Mouse (Mus musculus) embryonic facial prominence, embryonic 13.5 days (tissue): Measurements from ENCODE around the gene 2810408A11Rik. TPM values are rescaled to one million over a fixed set of nuclear protein-coding genes. Genes with fewer than 3 reads are reported as not detected.
A peak's percentile ranks its signal among the peaks of the same experiment; 100 is the strongest.

Experiments used
- ATAC-seq: fragments of 200-750 bp; cut with Nextera tagmentation; 2 replicates; pipeline ENCODE4 v1.8.0; 2017; ENCODE audit warnings: low read depth; ENCODE audit not compliant: insufficient number of reproducible peaks, insufficient read depth, low FRiP score, low TSS enrichment
- H3K27ac ChIP-seq: fragments of 300-500 bp; sonication (generic); 2 replicates; pipeline ENCODE4 v1.5.1; 2015; ENCODE audit warnings: moderate library complexity, mild to moderate bottlenecking, inconsistent platforms
- H3K27me3 ChIP-seq: fragments of 300-500 bp; sonication (generic); 2 replicates; pipeline ENCODE4 v1.6.1; 2015; ENCODE audit warnings: mild to moderate bottlenecking, inconsistent platforms
- H3K36me3 ChIP-seq: fragments of 300-500 bp; sonication (generic); 2 replicates; pipeline ENCODE4 v1.6.1; 2015; ENCODE audit warnings: mild to moderate bottlenecking, inconsistent platforms
- H3K4me1 ChIP-seq: fragments of 300-500 bp; sonication (generic); 2 replicates; pipeline ENCODE4 v1.6.1; 2015; ENCODE audit warnings: inconsistent platforms
- H3K4me2 ChIP-seq: fragments of 300-500 bp; sonication (generic); 2 replicates; pipeline ENCODE4 v1.6.1; 2015; ENCODE audit warnings: moderate library complexity, mild to moderate bottlenecking, inconsistent platforms
- H3K4me3 ChIP-seq: fragments of 300-500 bp; sonication (generic); 2 replicates; pipeline ENCODE4 v1.5.1; 2015; ENCODE audit warnings: mild to moderate bottlenecking, inconsistent platforms
- H3K9ac ChIP-seq: fragments of 300-500 bp; sonication (generic); 2 replicates; pipeline ENCODE4 v1.6.1; 2015; ENCODE audit warnings: mild to moderate bottlenecking, inconsistent platforms
- H3K9me3 ChIP-seq: fragments of 300-500 bp; sonication (generic); 2 replicates; pipeline ENCODE4 v1.6.1; 2016; ENCODE audit warnings: inconsistent platforms
- WGBS: fragments of 180-500 bp; shearing (Covaris S2); methylation state at CpG from one replicate; pipeline ENCODE4 v1.1.7; 2015; ENCODE audit warnings: mixed read lengths; 5-methylcytosine and 5-hydroxymethylcytosine counted together
- polyA plus RNA-seq: library from polyadenylated mRNA; unstranded; fragments of >200 nt; fragmentation: Nextera tagmentation; extraction: Ambion mirVana; gene quantifications from 2 replicates; pipeline ENCODE4 v1.2.1, GENCODE M21; 2015

The 2810408A11Rik gene
- polyA plus RNA-seq, 1 experiment from 2014 or later: 15.6 TPM

- Histone ChIP-seq H3K9me3 (no peaks in the 10 kb centered on the region), H3K4me2 (no peak overlapping the region), H3K27me3 (no peaks in the 10 kb centered on the region), H3K36me3 (no peaks in the 10 kb centered on the region), H3K9ac (no peak overlapping the region), H3K27ac (no peak overlapping the region), H3K4me1 (peaks cover 18% of the 10 kb centered on the region), H3K4me3 (no peak overlapping the region)
- 76% methylated on average over 8 of the region's 8 CpGs for WGBS
- no peak for ATAC-seq
Observed at GRCm38 (mm10) chr11:69884663-69885062, 16.1 kb downstream of the 2810408A11Rik start.

GRCm38 (mm10) chr11:69884240-69884639, 16.5 kb downstream of the 2810408A11Rik start:
- Histone ChIP-seq H3K4me2 (no peak overlapping the region), H3K4me1 (peaks cover 23% of the 10 kb centered on the region), H3K27ac (no peak overlapping the region), H3K36me3 (no peaks in the 10 kb centered on the region), H3K9ac (no peak overlapping the region), H3K4me3 (no peak overlapping the region), H3K9me3 (no peaks in the 10 kb centered on the region), H3K27me3 (no peaks in the 10 kb centered on the region)
- no peak for ATAC-seq
- 86% methylated on average over 9 of the region's 9 CpGs for WGBS

- Histone ChIP-seq H3K4me2 (no peak overlapping the region), H3K36me3 (no peaks in the 10 kb centered on the region), H3K9ac (no peak overlapping the region), H3K4me3 (no peak overlapping the region), H3K27me3 (no peaks in the 10 kb centered on the region), H3K9me3 (no peaks in the 10 kb centered on the region), H3K4me1 (peaks cover 29% of the 10 kb centered on the region), H3K27ac (no peak overlapping the region)
- no peak for ATAC-seq
- 82% methylated on average over 8 of the region's 8 CpGs for WGBS
Observed at GRCm38 (mm10) chr11:69883527-69884151, 17.1 kb downstream of the 2810408A11Rik start.

- Histone ChIP-seq H3K27ac (no peak overlapping the region), H3K9ac (no peak overlapping the region), H3K27me3 (no peaks in the 10 kb centered on the region), H3K4me3 (no peak overlapping the region), H3K4me2 (no peak overlapping the region), H3K36me3 (no peaks in the 10 kb centered on the region), H3K4me1 (peaks cover 33% of the 10 kb centered on the region), H3K9me3 (no peaks in the 10 kb centered on the region)
- WGBS: 64% methylated on average over 4 of the region's 4 CpGs
- no peak for ATAC-seq
Observed at GRCm38 (mm10) chr11:69883066-69883465, 17.7 kb downstream of the 2810408A11Rik start.

- Histone ChIP-seq H3K4me2 (peak overlapping the region; percentile 88), H3K4me3 (peak overlapping the region; percentile 56), H3K4me1 (peaks cover 43% of the 10 kb centered on the region), H3K27ac (peak overlapping the region; percentile 93), H3K9ac (peak overlapping the region; percentile 77), H3K36me3 (no peaks in the 10 kb centered on the region), H3K27me3 (no peaks in the 10 kb centered on the region), H3K9me3 (no peaks in the 10 kb centered on the region)
- 57% methylated on average over 21 of the region's 21 CpGs for WGBS
- no peak for ATAC-seq
Observed at GRCm38 (mm10) chr11:69881787-69882670, 18.8 kb downstream of the 2810408A11Rik start.

- no peaks in the 10 kb centered on the region for H3K27me3 ChIP-seq
- under 1% methylated on average over 46 of the region's 46 CpGs for WGBS
- peak within 1 kb of the TSS; percentile 93 for H3K27ac ChIP-seq
- peak within 1 kb of the TSS; percentile 77 for H3K9ac ChIP-seq
- no peaks in the 10 kb centered on the region for H3K9me3 ChIP-seq
- peak within 1 kb of the TSS; percentile 88 for H3K4me2 ChIP-seq
- peaks cover 53% of the 10 kb centered on the region for H3K4me1 ChIP-seq
- no peaks in the 10 kb centered on the region for H3K36me3 ChIP-seq
- ATAC-seq: peak; percentile 61
- H3K4me3 ChIP-seq: peak within 1 kb of the TSS; percentile 56
Observed at GRCm38 (mm10) chr11:69880853-69881603, 19.8 kb downstream of the 2810408A11Rik start, which contains the start of gene Kctd11. TSS of gene Kctd11 (minus strand) at chr11:69881406.

GRCm38 (mm10) chr11:69880506-69880852, 20.3 kb downstream of the 2810408A11Rik start:
- Histone ChIP-seq H3K4me3 (peak overlapping the region; percentile 56), H3K4me2 (peak overlapping the region; percentile 88), H3K27me3 (no peaks in the 10 kb centered on the region), H3K9ac (peak overlapping the region; percentile 77), H3K9me3 (no peaks in the 10 kb centered on the region), H3K36me3 (no peaks in the 10 kb centered on the region), H3K4me1 (peaks cover 58% of the 10 kb centered on the region), H3K27ac (peak overlapping the region; percentile 93)
- WGBS: under 1% methylated on average over 18 of the region's 18 CpGs
- 0 out of 2 replicates have a peak, but pooled peaks have one; percentile 0 for ATAC-seq

GRCm38 (mm10) chr11:69879711-69880110, 21.1 kb downstream of the 2810408A11Rik start:
- Histone ChIP-seq H3K4me1 (peaks cover 62% of the 10 kb centered on the region), H3K27me3 (no peaks in the 10 kb centered on the region), H3K4me2 (peak overlapping the region; percentile 88), H3K4me3 (peak overlapping the region; percentile 56), H3K9me3 (no peaks in the 10 kb centered on the region), H3K36me3 (no peaks in the 10 kb centered on the region), H3K9ac (peak overlapping the region; percentile 77), H3K27ac (peak overlapping the region; percentile 93; the same call in 1 of the 2 replicates)
- WGBS: 49% methylated on average over 15 of the region's 15 CpGs
- ATAC-seq: no peak

- peak overlapping the region; percentile 88 for H3K4me2 ChIP-seq
- no peaks in the 10 kb centered on the region for H3K27me3 ChIP-seq
- H3K9ac ChIP-seq: peak overlapping the region; percentile 77; the same call in 1 of the 2 replicates
- WGBS: 87% methylated on average over 6 of the region's 6 CpGs
- ATAC-seq: no peak
- H3K4me1 ChIP-seq: peaks cover 62% of the 10 kb centered on the region
- H3K4me3 ChIP-seq: 0 out of 2 replicates have a peak overlapping the region, but pooled peaks have one; percentile 56
- H3K27ac ChIP-seq: 0 out of 2 replicates have a peak overlapping the region, but pooled peaks have one; percentile 14
- no peaks in the 10 kb centered on the region for H3K9me3 ChIP-seq
- no peaks in the 10 kb centered on the region for H3K36me3 ChIP-seq
Observed at GRCm38 (mm10) chr11:69878952-69879351, 21.8 kb downstream of the 2810408A11Rik start.

GRCm38 (mm10) chr11:69878399-69878798, 22.4 kb downstream of the 2810408A11Rik start:
- ATAC-seq: no peak
- Histone ChIP-seq H3K4me2 (peak overlapping the region; percentile 88), H3K36me3 (no peaks in the 10 kb centered on the region), H3K9ac (0 out of 2 replicates have a peak overlapping the region, but pooled peaks have one; percentile 27), H3K27me3 (no peaks in the 10 kb centered on the region), H3K27ac (0 out of 2 replicates have a peak overlapping the region, but pooled peaks have one; percentile 14), H3K4me3 (no peak overlapping the region), H3K9me3 (no peaks in the 10 kb centered on the region), H3K4me1 (peaks cover 62% of the 10 kb centered on the region)
- WGBS: 74% methylated on average over 3 of the region's 3 CpGs

- peak within 1 kb of the TSS; percentile 23 for H3K4me3 ChIP-seq
- peaks cover 62% of the 10 kb centered on the region for H3K4me1 ChIP-seq
- 80% methylated on average over 11 of the region's 11 CpGs for WGBS
- no peaks in the 10 kb centered on the region for H3K36me3 ChIP-seq
- no peak for ATAC-seq
- H3K27me3 ChIP-seq: no peaks in the 10 kb centered on the region
- peak within 1 kb of the TSS; percentile 91 for H3K27ac ChIP-seq
- H3K9ac ChIP-seq: peak within 1 kb of the TSS; percentile 49
- no peaks in the 10 kb centered on the region for H3K9me3 ChIP-seq
- peak within 1 kb of the TSS; percentile 88 for H3K4me2 ChIP-seq
Observed at GRCm38 (mm10) chr11:69877878-69878277, 22.9 kb downstream of the 2810408A11Rik start, which contains the start of gene Tmem95. TSS of gene Tmem95 (minus strand) at chr11:69878018.
